Mouse (Mus musculus): ENCODE measurements around the gene Sh3bgrl3.

The Sh3bgrl3 gene

GRCm38 (mm10) chr4:134110653-134111052, 17.9 kb downstream of the Sh3bgrl3 start:
- no peak for DNase-seq (ENCODE audit: low read depth)

GRCm38 (mm10) chr4:134108196-134108595, 20.4 kb downstream of the Sh3bgrl3 start:
- no peak for DNase-seq (ENCODE audit: low read depth)

- DNase-seq (ENCODE audit: low read depth), result no peak
Observed at GRCm38 (mm10) chr4:134107730-134108129, 20.9 kb downstream of the Sh3bgrl3 start.

- no peak for DNase-seq (ENCODE audit: low read depth)
Observed at GRCm38 (mm10) chr4:134106105-134106504, 22.5 kb downstream of the Sh3bgrl3 start.

- no peak for DNase-seq (ENCODE audit: low read depth)
Observed at GRCm38 (mm10) chr4:134102742-134103119, 25.9 kb downstream of the Sh3bgrl3 start.

GRCm38 (mm10) chr4:134101979-134102741, 26.4 kb downstream of the Sh3bgrl3 start, which contains the start of gene Ubxn11:
Gene Ubxn11 (plus strand): TSS chr4:134102570.
- peak; percentile 73 for DNase-seq (ENCODE audit: low read depth)

GRCm38 (mm10) chr4:134100245-134100644, 28.3 kb downstream of the Sh3bgrl3 start:
- no peak for DNase-seq (ENCODE audit: low read depth)

- no peak for DNase-seq (ENCODE audit: low read depth)
Observed at GRCm38 (mm10) chr4:134098628-134099027, 30.0 kb downstream of the Sh3bgrl3 start.

GRCm38 (mm10) chr4:134097015-134097608, 31.5 kb downstream of the Sh3bgrl3 start:
- DNase-seq (ENCODE audit: low read depth), result no peak

GRCm38 (mm10) chr4:134096120-134096519, 32.5 kb downstream of the Sh3bgrl3 start:
- no peak for DNase-seq (ENCODE audit: low read depth)

GRCm38 (mm10) chr4:134094923-134095547, 33.6 kb downstream of the Sh3bgrl3 start, which contains the start of gene Cd52:
Gene Cd52 (minus strand): TSS chr4:134095082.
- DNase-seq (ENCODE audit: low read depth), result no peak

GRCm38 (mm10) chr4:134094004-134094564, 34.5 kb downstream of the Sh3bgrl3 start:
- DNase-seq (ENCODE audit: low read depth), result no peak

- DNase-seq (ENCODE audit: low read depth), result peak; percentile 56
Observed at GRCm38 (mm10) chr4:134092382-134093288, 36.0 kb downstream of the Sh3bgrl3 start.

- DNase-seq (ENCODE audit: low read depth), result no peak
Observed at GRCm38 (mm10) chr4:134091225-134091529, 37.4 kb downstream of the Sh3bgrl3 start.

- no peak for DNase-seq (ENCODE audit: low read depth)
Observed at GRCm38 (mm10) chr4:134090521-134091224, 37.9 kb downstream of the Sh3bgrl3 start.

- DNase-seq (ENCODE audit: low read depth), result no peak
Observed at GRCm38 (mm10) chr4:134089029-134089428, 39.6 kb downstream of the Sh3bgrl3 start.

- no peak for DNase-seq (ENCODE audit: low read depth)
Observed at GRCm38 (mm10) chr4:134087412-134087811, 41.2 kb downstream of the Sh3bgrl3 start.

- DNase-seq (ENCODE audit: low read depth), result no peak
Observed at GRCm38 (mm10) chr4:134084999-134085398, 43.6 kb downstream of the Sh3bgrl3 start.

GRCm38 (mm10) chr4:134082460-134082859, 46.1 kb downstream of the Sh3bgrl3 start:
- DNase-seq (ENCODE audit: low read depth), result no peak

GRCm38 (mm10) chr4:134081730-134082386, 46.7 kb downstream of the Sh3bgrl3 start:
- DNase-seq (ENCODE audit: low read depth), result peak; percentile 77

- no peak for DNase-seq (ENCODE audit: low read depth)
Observed at GRCm38 (mm10) chr4:134080674-134081073, 47.9 kb downstream of the Sh3bgrl3 start.
